Mouse (Mus musculus): Measurements from ENCODE around the gene Slc22a15. TPM values are rescaled to one million over a fixed set of nuclear protein-coding genes. Genes with fewer than 3 reads are reported as not detected.

The Slc22a15 gene
- total and polyA plus RNA-seq, 2 experiments from 2014 or later = 5.7 to 12.5 TPM

DNA sequence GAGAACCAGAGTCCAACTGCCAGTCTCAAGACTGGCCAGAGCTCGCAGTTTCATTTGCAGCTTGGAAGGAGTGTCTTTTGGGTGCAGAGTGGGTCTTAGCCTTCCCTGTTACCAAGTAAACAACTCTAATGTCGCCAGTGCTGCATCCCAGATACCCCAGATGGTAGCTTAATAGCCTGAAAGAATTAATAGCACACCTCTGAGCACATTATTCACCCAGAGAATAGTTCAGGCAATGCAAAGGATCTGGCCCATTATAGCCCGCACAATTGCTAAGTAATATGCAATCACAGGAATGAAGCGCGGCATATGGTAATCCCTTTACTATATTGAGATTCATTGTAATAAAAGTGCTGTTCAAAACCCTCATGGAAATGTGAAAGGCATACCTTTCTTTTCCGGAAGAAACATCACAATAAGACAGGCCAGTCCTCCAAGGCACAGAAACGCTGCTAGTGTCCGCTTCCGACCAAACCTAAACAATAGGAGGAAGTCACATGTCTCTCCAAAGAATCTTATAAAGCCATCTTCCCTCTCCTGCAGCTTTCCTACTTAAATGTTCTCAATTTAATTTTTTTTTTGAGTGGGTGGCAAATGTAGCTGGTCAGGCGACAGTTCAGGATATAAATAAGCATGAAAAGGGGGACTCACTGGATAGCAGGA is 48.9 kb downstream of the Slc22a15 start:
- H3K27me3 ChIP-seq (ENCODE audit: insufficient read depth, low read length) = no peaks in the 10 kb centered on the region
- H3K4me2 ChIP-seq (ENCODE audit: low read depth, low read length) = no peak overlapping the region
- no peak for TF ChIP-seq CTCF (IDR thresholded peaks at IDR 0.05; ENCODE audit: low read depth)
- no peak overlapping the region for H3K4me3 ChIP-seq (ENCODE audit: low read length)
- no peak overlapping the region for H3K9ac ChIP-seq (replicated peaks; ENCODE audit: low read length)
- H3K27ac ChIP-seq = no peak overlapping the region
- H3K4me1 ChIP-seq (ENCODE audit: insufficient read depth, low read length) = no peaks in the 10 kb centered on the region
- no peaks in the 10 kb centered on the region for H3K9me3 ChIP-seq (ENCODE audit: low read length)
- no peak for ATAC-seq
- no peak for DNase-seq (ENCODE audit: low spot score)
- WGBS = 44% methylated on average over 10 of the region's 10 CpGs
- H3K36me3 ChIP-seq (ENCODE audit: insufficient read depth, low read length) = peaks cover 18% of the 10 kb centered on the region

DNA sequence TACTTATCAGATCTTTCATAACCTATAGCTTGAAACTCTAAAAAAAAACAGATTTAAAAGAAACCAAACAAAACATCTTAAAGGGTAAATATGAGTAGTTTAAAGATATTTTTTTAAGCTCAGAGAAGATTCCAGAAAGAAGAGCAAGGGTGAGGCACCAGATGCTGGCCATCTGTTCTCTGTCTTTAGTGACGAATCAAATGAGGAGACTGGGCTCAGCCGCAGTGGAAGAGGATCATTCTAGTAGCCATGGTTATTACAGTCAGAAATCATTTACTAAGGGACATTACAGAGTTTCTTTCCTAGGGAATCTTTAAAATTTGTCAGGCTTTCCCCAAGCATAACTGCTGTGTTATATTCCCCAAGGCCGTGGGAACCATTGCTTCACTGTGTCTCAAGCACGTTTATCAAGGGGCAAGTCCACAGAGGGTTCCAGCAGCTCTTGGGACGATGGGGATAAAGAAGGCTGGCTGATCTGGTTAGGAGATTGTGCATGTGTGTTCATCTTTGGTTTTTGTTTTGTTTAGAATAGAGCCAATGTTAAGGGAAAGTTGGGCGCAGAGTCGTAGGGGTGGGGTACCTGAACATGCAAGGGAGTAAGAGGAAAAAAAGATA is 51.1 kb downstream of the Slc22a15 start:
- H3K4me1 ChIP-seq (ENCODE audit: insufficient read depth, low read length) = no peaks in the 10 kb centered on the region
- H3K36me3 ChIP-seq (ENCODE audit: insufficient read depth, low read length) = 0 out of 2 replicates have a peak, but pooled peaks cover 7% of the 10 kb centered on the region
- no peak for TF ChIP-seq CTCF (IDR thresholded peaks at IDR 0.05; ENCODE audit: low read depth)
- H3K27ac ChIP-seq = no peak overlapping the region
- ATAC-seq (no peak), DNase-seq (ENCODE audit: low spot score) (peak; percentile 61)
- H3K4me2 ChIP-seq (ENCODE audit: low read depth, low read length) = no peak overlapping the region
- H3K27me3 ChIP-seq (ENCODE audit: insufficient read depth, low read length) = no peaks in the 10 kb centered on the region
- H3K4me3 ChIP-seq (ENCODE audit: low read length) = no peak overlapping the region
- no peak overlapping the region for H3K9ac ChIP-seq (replicated peaks; ENCODE audit: low read length)
- 71% methylated on average over 7 of the region's 7 CpGs for WGBS
- no peaks in the 10 kb centered on the region for H3K9me3 ChIP-seq (ENCODE audit: low read length)

DNA sequence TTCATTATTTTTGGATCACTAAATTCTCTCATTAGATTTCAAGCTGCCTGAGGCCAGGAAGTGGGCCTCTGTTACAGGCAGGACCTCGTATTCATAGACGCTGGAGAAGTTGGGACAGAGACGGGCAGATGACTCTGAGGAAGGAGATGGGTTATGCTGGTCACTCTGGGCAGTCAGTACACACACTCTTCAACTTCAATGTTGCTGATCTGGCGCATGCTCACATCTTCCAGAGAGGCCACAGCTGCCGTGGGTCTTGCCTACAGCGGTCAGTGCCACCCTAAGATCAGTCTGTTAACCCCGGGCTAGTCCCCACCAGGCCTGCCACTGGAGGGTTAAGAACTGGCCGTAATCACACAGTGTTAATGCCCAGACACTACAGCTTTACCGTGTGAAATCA is 52.3 kb downstream of the Slc22a15 start:
- TF ChIP-seq CTCF (IDR thresholded peaks at IDR 0.05; ENCODE audit: low read depth) = no peak
- no peak overlapping the region for H3K27ac ChIP-seq
- no peaks in the 10 kb centered on the region for H3K4me1 ChIP-seq (ENCODE audit: insufficient read depth, low read length)
- H3K27me3 ChIP-seq (ENCODE audit: insufficient read depth, low read length) = no peaks in the 10 kb centered on the region
- H3K36me3 ChIP-seq (ENCODE audit: insufficient read depth, low read length) = no peaks in the 10 kb centered on the region
- H3K9ac ChIP-seq (replicated peaks; ENCODE audit: low read length) = no peak overlapping the region
- no peak for DNase-seq (ENCODE audit: low spot score)
- no peak for ATAC-seq
- H3K4me2 ChIP-seq (ENCODE audit: low read depth, low read length) = no peak overlapping the region
- 87% methylated on average over 9 of the region's 9 CpGs for WGBS
- H3K4me3 ChIP-seq (ENCODE audit: low read length) = no peak overlapping the region
- H3K9me3 ChIP-seq (ENCODE audit: low read length) = no peaks in the 10 kb centered on the region

DNA sequence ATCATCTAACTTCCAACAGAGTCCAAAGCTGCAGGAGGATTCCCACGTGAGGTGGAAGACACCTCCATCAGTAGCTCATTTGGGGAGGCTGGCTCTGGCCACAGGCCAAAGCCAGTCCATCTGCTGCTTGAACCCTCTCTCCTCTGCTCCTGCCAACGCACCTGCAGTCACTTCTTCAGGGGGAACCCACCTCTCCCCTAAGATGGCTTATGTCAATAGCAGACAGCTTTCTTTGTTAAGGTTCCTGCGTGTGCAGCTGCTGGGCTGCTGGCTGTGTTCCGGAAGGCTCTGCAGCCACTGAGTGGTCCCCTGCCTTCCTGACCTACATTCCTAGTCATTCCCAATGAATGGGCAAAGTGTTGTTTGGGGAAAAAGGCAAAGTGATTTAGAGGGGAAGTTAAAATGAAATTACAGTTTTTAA is 57.2 kb downstream of the Slc22a15 start:
- H3K4me1 ChIP-seq (ENCODE audit: insufficient read depth, low read length) = no peaks in the 10 kb centered on the region
- TF ChIP-seq CTCF (IDR thresholded peaks at IDR 0.05; ENCODE audit: low read depth) = no peak
- no peak overlapping the region for H3K4me3 ChIP-seq (ENCODE audit: low read length)
- ATAC-seq (peak; percentile 73), DNase-seq (ENCODE audit: low spot score) (peak; percentile 54)
- WGBS = 29% methylated on average over 4 of the region's 4 CpGs
- peak overlapping the region; percentile 27; the same call in 1 of the 2 replicates for H3K27ac ChIP-seq
- H3K9ac ChIP-seq (replicated peaks; ENCODE audit: low read length) = no peak overlapping the region
- no peaks in the 10 kb centered on the region for H3K9me3 ChIP-seq (ENCODE audit: low read length)
- no peaks in the 10 kb centered on the region for H3K36me3 ChIP-seq (ENCODE audit: insufficient read depth, low read length)
- no peaks in the 10 kb centered on the region for H3K27me3 ChIP-seq (ENCODE audit: insufficient read depth, low read length)
- H3K4me2 ChIP-seq (ENCODE audit: low read depth, low read length) = no peak overlapping the region

DNA sequence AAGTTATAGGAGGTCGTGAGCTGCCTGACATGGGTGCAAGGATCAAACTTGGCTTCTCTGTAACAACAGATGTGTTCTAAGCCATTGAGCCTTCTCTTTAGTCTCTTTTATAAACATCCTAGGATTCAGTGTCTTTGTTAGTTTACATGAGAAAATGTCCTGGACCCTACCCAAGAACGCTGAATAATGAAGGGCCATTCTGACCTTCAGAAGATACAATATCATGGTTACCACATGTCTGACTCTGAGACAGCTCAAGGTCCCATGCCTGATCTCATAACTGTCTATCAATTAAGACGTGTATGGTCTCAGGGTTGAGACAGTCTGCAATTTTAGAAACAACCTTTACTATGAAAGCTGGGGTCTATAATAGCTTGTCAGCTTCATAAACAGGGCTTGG is 62.4 kb downstream of the Slc22a15 start:
- Histone ChIP-seq H3K27ac (no peak overlapping the region), H3K4me1 (ENCODE audit: insufficient read depth, low read length) (no peaks in the 10 kb centered on the region), H3K4me3 (ENCODE audit: low read length) (no peak overlapping the region), H3K9ac (replicated peaks; ENCODE audit: low read length) (no peak overlapping the region), H3K27me3 (ENCODE audit: insufficient read depth, low read length) (no peaks in the 10 kb centered on the region), H3K4me2 (ENCODE audit: low read depth, low read length) (no peak overlapping the region), H3K36me3 (ENCODE audit: insufficient read depth, low read length) (no peaks in the 10 kb centered on the region; the same call in 1 of the 2 replicates), H3K9me3 (ENCODE audit: low read length) (no peaks in the 10 kb centered on the region)
- WGBS = 75% methylated on average over 3 of the region's 3 CpGs
- no peak for TF ChIP-seq CTCF (IDR thresholded peaks at IDR 0.05; ENCODE audit: low read depth)
- no peak for DNase-seq (ENCODE audit: low spot score)
- no peak for ATAC-seq

DNA sequence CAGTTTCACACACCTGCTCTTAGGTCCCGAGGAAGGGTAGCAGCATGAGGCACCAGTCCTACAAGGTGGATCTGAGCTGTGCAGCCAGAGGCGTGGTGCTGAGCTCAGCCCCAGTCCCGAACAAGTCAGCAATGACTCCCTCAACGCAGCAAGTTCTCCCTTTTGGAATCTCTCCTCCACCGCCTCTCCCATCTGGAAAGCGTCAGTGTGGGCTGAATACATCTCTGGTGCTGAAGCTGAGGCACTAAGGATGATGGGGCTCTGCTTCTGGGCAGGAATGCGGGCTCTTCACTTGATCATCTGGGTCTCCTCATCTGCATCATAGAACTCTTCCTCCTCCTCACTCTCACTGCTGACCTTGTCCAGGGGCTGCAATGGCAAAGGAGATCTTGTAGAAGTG is 64.1 kb downstream of the Slc22a15 start:
- Histone ChIP-seq H3K9ac (replicated peaks; ENCODE audit: low read length) (no peak overlapping the region), H3K27ac (no peak overlapping the region), H3K36me3 (ENCODE audit: insufficient read depth, low read length) (no peaks in the 10 kb centered on the region; the same call in 1 of the 2 replicates), H3K27me3 (ENCODE audit: insufficient read depth, low read length) (no peaks in the 10 kb centered on the region), H3K4me1 (ENCODE audit: insufficient read depth, low read length) (no peaks in the 10 kb centered on the region), H3K9me3 (ENCODE audit: low read length) (no peaks in the 10 kb centered on the region), H3K4me3 (ENCODE audit: low read length) (no peak overlapping the region), H3K4me2 (ENCODE audit: low read depth, low read length) (no peak overlapping the region)
- TF ChIP-seq CTCF (IDR thresholded peaks at IDR 0.05; ENCODE audit: low read depth) = no peak
- no peak for ATAC-seq
- no peak for DNase-seq (ENCODE audit: low spot score)
- 80% methylated on average over 7 of the region's 7 CpGs for WGBS

DNA sequence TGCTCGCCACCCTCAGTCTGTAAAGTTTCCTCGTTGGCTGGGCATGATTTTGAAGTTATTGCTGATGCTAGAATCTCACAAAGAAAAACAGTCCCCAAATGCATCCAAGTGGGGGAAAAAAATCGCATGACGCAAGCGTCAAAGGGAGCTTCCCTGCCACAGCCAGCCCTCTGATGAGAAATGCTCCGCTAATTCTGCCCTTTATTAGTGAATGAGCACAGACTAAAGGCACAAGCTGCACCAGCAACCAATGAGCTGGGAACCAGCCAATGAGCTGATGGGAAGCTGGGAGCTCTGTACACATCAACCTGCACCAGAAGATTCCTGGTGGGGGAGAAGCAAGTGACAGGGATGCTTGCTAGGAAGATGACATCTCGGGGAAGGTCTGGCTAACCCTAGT is 64.5 kb downstream of the Slc22a15 start:
- DNase-seq (ENCODE audit: low spot score) (no peak), ATAC-seq (no peak)
- H3K27me3 ChIP-seq (ENCODE audit: insufficient read depth, low read length) = no peaks in the 10 kb centered on the region
- H3K27ac ChIP-seq = no peak overlapping the region
- no peak overlapping the region for H3K4me2 ChIP-seq (ENCODE audit: low read depth, low read length)
- no peak for TF ChIP-seq CTCF (IDR thresholded peaks at IDR 0.05; ENCODE audit: low read depth)
- no peaks in the 10 kb centered on the region for H3K9me3 ChIP-seq (ENCODE audit: low read length)
- no peaks in the 10 kb centered on the region for H3K4me1 ChIP-seq (ENCODE audit: insufficient read depth, low read length)
- H3K4me3 ChIP-seq (ENCODE audit: low read length) = no peak overlapping the region
- no peak overlapping the region for H3K9ac ChIP-seq (replicated peaks; ENCODE audit: low read length)
- WGBS = 56% methylated on average over 7 of the region's 7 CpGs
- no peaks in the 10 kb centered on the region; the same call in 1 of the 2 replicates for H3K36me3 ChIP-seq (ENCODE audit: insufficient read depth, low read length)
